Mouse (Mus musculus) embryonic stem cell, embryonic (primary cell): Measurements from ENCODE around the gene S1pr4.

Source experiments
- CTCF ChIA-PET, 4 experiments: fragments of 300-600 bp in 2 of 4; fragments of 350-600 bp in 2 of 4; sonication (Branson Sonifier 250); formaldehyde crosslinking; loops; one replicate each; lab custom pipeline; 2022; ENCODE audit warnings: inconsistent platforms in 2 of 4; lab: Charles Lee
- POLR2A ChIA-PET, 4 experiments: fragments of 300-600 bp in 2 of 4; fragments of 350-600 bp in 2 of 4; sonication (Branson Sonifier 250); formaldehyde crosslinking; loops; one replicate each; lab custom pipeline; 2022; ENCODE audit warnings: antibody characterized with exemption in 4 of 4, inconsistent platforms in 1 of 4; lab: Charles Lee

The S1pr4 gene

DNA sequence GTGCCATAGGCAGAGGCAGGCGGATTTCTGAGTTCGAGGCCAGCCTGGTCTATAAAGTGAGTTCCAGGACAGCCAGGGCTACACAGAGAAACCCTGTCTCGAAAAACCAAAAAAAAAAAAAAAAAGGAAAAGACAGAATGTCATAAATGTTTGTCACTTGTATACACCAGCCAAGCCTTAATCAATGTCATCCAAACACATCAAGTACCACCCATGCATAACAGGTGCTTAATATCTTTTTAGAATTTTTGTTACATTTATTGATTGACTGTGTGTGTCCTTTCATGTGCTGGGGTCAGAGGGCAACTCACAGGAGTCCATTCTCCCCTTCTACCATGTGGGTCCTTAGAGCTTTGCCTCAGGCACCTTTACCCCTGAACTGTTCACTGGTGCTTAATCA is at the start of gene S1pr4:
TSS of gene S1pr4 (minus strand) at position 101 of the 400 bp plus-strand sequence.
- ChIA-PET POLR2A (interaction anchor here in 2 of 4 experiments (0.8 to 3.0 kb wide), 5 partner anchors 8 to 36 kb away, joined by 3 to 16 read pairs (median 4); partner anchors contain the start of genes Celf5 (in 1 of the 2) and Gna15 (in 1 of the 2)), CTCF (interaction anchor here in 1 of 4 experiments (1.5 kb wide), 1 partner anchor 52 kb away, joined by 6 read pairs; no protein-coding TSS in a partner anchor)

DNA sequence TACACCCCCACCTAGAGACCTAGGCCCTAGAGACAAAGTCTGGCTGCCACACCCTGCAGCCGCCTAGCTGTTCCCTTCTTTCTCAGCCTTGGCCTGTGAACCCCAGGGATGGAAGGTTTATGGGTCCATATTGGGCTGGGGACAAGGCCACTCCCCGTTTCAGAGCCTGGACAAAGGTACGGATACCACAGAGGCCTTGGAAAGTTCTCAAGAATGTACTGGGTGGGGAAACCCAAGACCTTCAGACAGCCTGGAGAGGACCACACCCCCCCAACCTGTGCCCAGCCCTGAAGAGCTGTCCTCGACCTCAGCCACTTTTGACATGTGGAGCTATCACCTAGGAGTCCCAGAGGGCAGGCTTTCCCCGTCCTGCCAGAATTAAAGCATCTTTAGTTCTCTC is 49.0 kb upstream of the S1pr4 start:
- POLR2A ChIA-PET = interaction anchor here in 2 of 4 experiments (1.5 to 3.7 kb wide), 2 partner anchors 41 to 83 kb away, joined by 3 to 21 read pairs; no protein-coding TSS in a partner anchor

DNA sequence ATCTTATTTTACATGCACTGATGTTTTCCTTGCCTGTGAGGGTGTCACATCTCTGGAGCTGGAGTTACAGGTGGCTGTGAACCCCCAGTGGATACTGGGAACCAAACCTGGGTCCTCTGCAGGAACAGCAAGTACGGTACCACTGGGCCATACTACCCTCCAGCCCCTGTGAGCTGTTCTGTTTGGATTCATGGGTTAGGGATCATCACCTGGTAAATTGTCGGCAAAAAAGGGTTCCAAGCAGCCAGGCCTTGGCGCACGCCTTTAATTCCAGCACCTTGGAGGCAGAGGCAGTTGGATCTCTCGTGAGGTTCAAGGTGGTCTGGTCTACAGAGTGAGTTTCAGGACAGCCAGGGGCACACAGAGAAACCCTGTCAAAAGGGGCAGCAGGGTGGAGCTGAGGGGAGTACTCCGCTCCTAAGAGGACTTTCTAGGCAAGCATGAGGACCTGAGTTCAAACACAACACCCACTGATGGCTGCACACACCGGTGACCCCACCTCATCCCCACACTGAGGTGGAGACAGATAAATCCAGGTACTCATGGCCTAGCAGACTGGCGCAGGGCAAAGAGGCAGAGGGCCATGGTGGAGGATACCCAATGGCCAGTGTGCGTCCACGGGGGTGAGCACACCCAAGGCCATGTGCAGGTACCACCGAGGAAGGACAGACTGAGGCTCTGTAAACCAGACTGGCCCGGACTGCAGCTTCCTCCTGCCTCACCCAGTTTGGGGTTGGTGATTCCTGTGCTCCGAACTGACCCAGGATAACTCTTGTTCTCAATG is 47.0 kb upstream of the S1pr4 start:
- ChIA-PET CTCF (interaction anchor here in 2 of 4 experiments (0.7 to 1.8 kb wide), 4 partner anchors 9 to 45 kb away, joined by 3 to 4 read pairs (median 4); no protein-coding TSS in a partner anchor), POLR2A (no interaction called here)

More for the DNA sequence above, 49.0 kb upstream of the S1pr4 start:
- CTCF ChIA-PET = interaction anchor here (0.6 to 9.2 kb wide), 14 partner anchors 9 to 546 kb away, joined by 3 to 175 read pairs (median 6); partner anchors contain the start of genes Aes (in 1 of the 4) and Gna11 (in 1 of the 4)

DNA sequence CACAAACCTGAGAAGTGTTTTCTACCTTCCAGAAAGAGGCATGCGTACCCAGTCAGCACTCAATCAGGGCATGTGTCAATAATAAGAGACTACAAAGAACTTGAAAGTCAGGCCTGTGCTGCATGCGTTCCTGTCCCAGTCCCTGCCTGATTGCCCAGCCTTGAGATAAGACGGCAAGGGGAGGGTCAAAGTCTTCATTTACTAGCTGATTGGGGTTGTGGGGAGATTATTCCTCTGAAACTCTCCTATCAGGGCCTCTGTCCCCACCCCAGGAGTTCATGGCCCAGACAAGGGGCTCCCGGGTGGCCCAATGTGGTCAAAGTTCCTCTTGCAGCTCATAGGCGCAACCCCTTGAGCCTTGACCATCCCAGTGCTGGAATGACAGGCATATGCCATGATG is 46.4 kb upstream of the S1pr4 start:
- ChIA-PET CTCF (interaction anchor here in 2 of 4 experiments (0.7 to 1.8 kb wide), 4 partner anchors 10 to 44 kb away, joined by 3 to 4 read pairs (median 4); no protein-coding TSS in a partner anchor), POLR2A (interaction anchor here in 2 of 4 experiments (0.6 to 1.9 kb wide), 7 partner anchors 10 to 279 kb away, joined by 3 to 5 read pairs (median 3); partner anchors contain the start of genes Apba3 (in 1 of the 2) and Mrpl54 (in 1 of the 2))

DNA sequence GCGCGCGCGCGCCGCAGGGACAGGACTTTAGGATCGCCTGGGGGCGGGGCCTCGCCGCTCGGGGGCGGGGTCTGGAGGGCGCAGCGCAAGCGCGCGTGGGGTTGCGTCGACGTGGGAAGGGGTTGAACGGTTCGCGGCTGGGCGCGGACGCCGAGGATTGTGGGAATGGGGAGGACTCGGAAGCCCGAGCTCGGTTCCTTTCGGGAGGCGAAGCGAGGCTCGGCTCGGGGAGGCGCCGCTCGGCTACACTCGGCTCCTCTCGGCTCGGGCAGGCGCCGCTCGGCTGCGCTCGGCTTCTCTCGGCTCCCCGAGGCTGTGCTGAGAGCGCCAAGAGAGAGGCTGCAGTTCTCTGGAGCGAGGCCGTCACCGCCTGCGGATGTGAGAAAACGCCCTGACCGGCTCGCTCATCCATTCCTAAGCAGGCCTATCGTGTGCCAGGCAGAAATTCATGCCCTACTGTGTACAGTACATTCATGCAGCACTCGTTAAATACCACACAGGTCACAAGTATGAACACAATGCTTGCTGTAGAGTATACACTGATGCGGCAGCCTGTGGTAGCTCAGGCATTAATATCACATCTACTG is 45.3 kb upstream of the S1pr4 start, which contains the start of gene Gna11:
TSS of gene Gna11 (minus strand) at position 30 of the 587 bp plus-strand sequence.
- ChIA-PET CTCF (interaction anchor here in 2 of 4 experiments (0.6 to 12.9 kb wide), 10 partner anchors 7 to 1377 kb away, joined by 3 to 175 read pairs (median 4); partner anchors contain the start of genes Celf5 (in 1 of the 2), Ncln (in 1 of the 2) and Pip5k1c (in 1 of the 2)), POLR2A (interaction anchor here in 3 of 4 experiments (0.5 to 3.3 kb wide), 28 partner anchors 9 to 1617 kb away, joined by 3 to 9 read pairs (median 4); partner anchors contain the start of genes Ankrd24 (in 1 of the 3), Apba3 (in 1 of the 3), Cactin (in 1 of the 3) and Dohh (in 1 of the 3))

- ChIA-PET POLR2A (interaction anchor here in 3 of 4 experiments (0.5 to 3.3 kb wide), 25 partner anchors 8 to 252 kb away, joined by 3 to 9 read pairs (median 3); partner anchors contain the start of genes Ankrd24 (in 1 of the 3), Cactin (in 1 of the 3), Dohh (in 1 of the 3) and Fzr1 (in 1 of the 3)), CTCF (interaction anchor here in 3 of 4 experiments (0.6 to 12.9 kb wide), 13 partner anchors 8 to 304 kb away, joined by 3 to 175 read pairs (median 4); partner anchors contain the start of genes Cactin (in 1 of the 3), Celf5 (in 1 of the 3), Fzr1 (in 1 of the 3) and Ncln (in 1 of the 3))
Observed at GRCm38 (mm10) chr10:81544296-81545160, 44.6 kb upstream of the S1pr4 start.

GRCm38 (mm10) chr10:81543633-81544032 is 43.7 kb upstream of the S1pr4 start:
- ChIA-PET CTCF (interaction anchor here in 3 of 4 experiments (0.6 to 12.9 kb wide), 11 partner anchors 8 to 223 kb away, joined by 3 to 175 read pairs (median 5); partner anchors contain the start of gene Cactin (in 1 of the 3)), POLR2A (interaction anchor here (0.5 to 4.9 kb wide), 19 partner anchors 9 to 142 kb away, joined by 3 to 20 read pairs (median 3); partner anchors contain the start of gene Ncln (in 1 of the 4))

GRCm38 (mm10) chr10:81542727-81543460 is 43.0 kb upstream of the S1pr4 start:
- ChIA-PET CTCF (interaction anchor here in 3 of 4 experiments (0.6 to 12.9 kb wide), 10 partner anchors 8 to 129 kb away, joined by 3 to 175 read pairs (median 4); no protein-coding TSS in a partner anchor), POLR2A (interaction anchor here (0.7 to 4.9 kb wide), 15 partner anchors 8 to 141 kb away, joined by 3 to 20 read pairs (median 3); partner anchors contain the start of gene Ncln (in 1 of the 4))

- POLR2A ChIA-PET = interaction anchor here in 2 of 4 experiments (0.6 to 4.9 kb wide), 5 partner anchors 9 to 146 kb away, joined by 3 to 20 read pairs (median 4); no protein-coding TSS in a partner anchor
- CTCF ChIA-PET = interaction anchor here in 2 of 4 experiments (0.8 to 12.9 kb wide), 4 partner anchors 11 to 39 kb away, joined by 3 to 175 read pairs (median 4); no protein-coding TSS in a partner anchor
Observed at GRCm38 (mm10) chr10:81541803-81542202, 41.9 kb upstream of the S1pr4 start.

- CTCF ChIA-PET = interaction anchor here in 1 of 4 experiments (1.2 to 12.9 kb wide), 2 partner anchors 11 to 23 kb away, joined by 3 to 175 read pairs; no protein-coding TSS in a partner anchor
- POLR2A ChIA-PET = interaction anchor here in 2 of 4 experiments (0.6 to 4.9 kb wide), 3 partner anchors 11 to 146 kb away, joined by 3 to 20 read pairs (median 4); no protein-coding TSS in a partner anchor
Observed at GRCm38 (mm10) chr10:81541363-81541762, 41.4 kb upstream of the S1pr4 start.

DNA sequence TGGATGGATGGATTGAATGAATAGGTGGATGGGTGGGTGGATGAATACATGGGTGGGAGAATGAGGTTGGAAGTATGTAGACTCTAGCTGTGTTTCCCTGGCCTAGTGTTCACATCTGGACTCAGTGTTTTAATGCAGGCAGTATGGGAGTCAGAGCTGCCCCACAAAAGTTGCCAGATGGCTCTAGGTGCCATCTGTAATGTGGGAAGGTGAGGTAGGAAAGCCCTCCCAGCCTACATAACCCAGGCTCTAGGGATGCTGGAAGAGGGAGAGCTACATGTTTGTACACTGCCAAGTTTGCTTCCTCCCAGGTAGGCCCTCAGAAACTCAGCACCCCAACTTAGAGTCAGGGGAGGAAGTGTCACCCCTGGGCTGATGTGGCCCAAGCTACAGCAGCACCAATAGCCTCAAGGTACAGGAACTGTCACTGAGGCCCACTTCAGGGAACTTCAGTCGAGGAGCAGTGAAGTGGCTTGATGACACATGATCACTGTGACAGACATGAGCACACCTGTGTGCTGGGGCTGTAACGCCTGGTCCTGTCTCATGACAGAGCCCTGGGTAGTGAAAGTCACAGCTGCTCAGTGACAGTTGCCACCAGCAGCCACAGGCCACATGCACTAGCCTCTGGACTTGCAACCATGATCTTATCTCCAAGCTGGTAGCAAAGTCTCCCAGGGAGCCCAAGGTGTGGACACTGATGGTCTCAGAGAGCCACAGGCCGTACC is 38.6 kb upstream of the S1pr4 start:
- ChIA-PET POLR2A (interaction anchor here in 2 of 4 experiments (0.6 to 4.9 kb wide), 5 partner anchors 14 to 607 kb away, joined by 3 to 20 read pairs (median 5); no protein-coding TSS in a partner anchor), CTCF (interaction anchor here (0.7 to 12.9 kb wide), 10 partner anchors 11 to 246 kb away, joined by 3 to 175 read pairs (median 4); partner anchors contain the start of genes Celf5 (in 1 of the 4) and Pip5k1c (in 1 of the 4))

DNA sequence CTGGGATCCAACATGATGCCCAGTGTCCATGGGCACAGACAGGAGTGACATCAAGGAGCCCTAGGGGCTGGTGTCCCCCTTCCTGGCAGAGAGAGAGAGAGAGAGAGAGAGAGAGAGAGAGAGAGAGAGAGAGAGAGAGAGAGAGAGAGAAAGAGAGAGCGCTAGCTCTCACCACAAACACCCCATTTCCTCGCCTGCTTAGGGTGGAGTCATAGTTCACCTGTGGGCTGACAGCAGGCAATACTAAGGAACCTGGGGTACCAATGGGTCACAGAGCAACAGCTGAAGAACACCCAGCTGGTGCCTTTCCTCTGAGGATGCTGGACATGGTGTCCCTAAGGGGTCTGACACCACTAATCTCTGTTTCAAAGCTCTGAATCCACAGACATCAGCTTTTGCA is 37.5 kb upstream of the S1pr4 start:
- POLR2A ChIA-PET = interaction anchor here in 3 of 4 experiments (0.6 to 3.3 kb wide), 7 partner anchors 13 to 715 kb away, joined by 3 to 16 read pairs (median 4); partner anchors contain the start of genes Ankrd24 (in 1 of the 3), Ncln (in 1 of the 3) and Sirt6 (in 1 of the 3)
- CTCF ChIA-PET = interaction anchor here (0.6 to 12.9 kb wide), 12 partner anchors 13 to 294 kb away, joined by 3 to 175 read pairs (median 5); partner anchors contain the start of genes Aes (in 1 of the 4) and Pip5k1c (in 1 of the 4)

GRCm38 (mm10) chr10:81536734-81537133 is 36.8 kb upstream of the S1pr4 start:
- CTCF ChIA-PET = interaction anchor here (0.6 to 12.9 kb wide), 38 partner anchors 10 to 1682 kb away, joined by 3 to 175 read pairs (median 4); partner anchors contain the start of genes Fzr1 (in 2 of the 4), Pip5k1c (in 2 of the 4), Aes (in 1 of the 4) and Ptbp1 (in 1 of the 4)
- POLR2A ChIA-PET = interaction anchor here in 3 of 4 experiments (0.5 to 3.3 kb wide), 24 partner anchors 9 to 714 kb away, joined by 3 to 16 read pairs (median 4); partner anchors contain the start of genes Ncln (in 2 of the 3), Ankrd24 (in 1 of the 3), Gna11 (in 1 of the 3) and Sirt6 (in 1 of the 3)

GRCm38 (mm10) chr10:81534826-81535225 is 34.9 kb upstream of the S1pr4 start:
- CTCF ChIA-PET = interaction anchor here in 2 of 4 experiments (0.6 to 12.9 kb wide), 9 partner anchors 17 to 242 kb away, joined by 3 to 175 read pairs (median 4); partner anchors contain the start of genes Ncln (in 1 of the 2) and Pip5k1c (in 1 of the 2)

More at GRCm38 (mm10) chr10:81534826-81535225, 34.9 kb upstream of the S1pr4 start:
- POLR2A ChIA-PET = interaction anchor here in 3 of 4 experiments (0.9 to 3.3 kb wide), 7 partner anchors 20 to 243 kb away, joined by 3 to 16 read pairs (median 4); partner anchors contain the start of genes Cactin (in 1 of the 3) and Pip5k1c (in 1 of the 3)
